Mouse (Mus musculus) neutrophil, adult 5-6 weeks (primary cell): ENCODE measurements around the gene Cox17. TPM values are rescaled to one million over a fixed set of nuclear protein-coding genes. Genes with fewer than 3 reads are reported as not detected.
"Not testable (repeated sequence)": the region's sequence is repeated elsewhere in the genome, so short reads cannot be mapped to it uniquely, and the experiment has no call there.

Experiments
- ATAC-seq: fragments of 151-379, 151-347 bp; 2 replicates; pipeline ENCODE4 v1.8.0; 2017; ENCODE audit warnings: mild to moderate bottlenecking, moderate TSS enrichment; ENCODE audit not compliant: insufficient number of reproducible peaks, poor library complexity, low FRiP score, severe bottlenecking; ENCODE audit errors: extremely low read depth
- total RNA-seq: library from RNA; stranded (forward); fragments of 200-1000 nt; gene quantifications from 2 replicates; pipeline ENCODE4 v1.2.3, GENCODE M21; 2017

The Cox17 gene
- 317 and 339 TPM in 2 replicates for total RNA-seq

DNA sequence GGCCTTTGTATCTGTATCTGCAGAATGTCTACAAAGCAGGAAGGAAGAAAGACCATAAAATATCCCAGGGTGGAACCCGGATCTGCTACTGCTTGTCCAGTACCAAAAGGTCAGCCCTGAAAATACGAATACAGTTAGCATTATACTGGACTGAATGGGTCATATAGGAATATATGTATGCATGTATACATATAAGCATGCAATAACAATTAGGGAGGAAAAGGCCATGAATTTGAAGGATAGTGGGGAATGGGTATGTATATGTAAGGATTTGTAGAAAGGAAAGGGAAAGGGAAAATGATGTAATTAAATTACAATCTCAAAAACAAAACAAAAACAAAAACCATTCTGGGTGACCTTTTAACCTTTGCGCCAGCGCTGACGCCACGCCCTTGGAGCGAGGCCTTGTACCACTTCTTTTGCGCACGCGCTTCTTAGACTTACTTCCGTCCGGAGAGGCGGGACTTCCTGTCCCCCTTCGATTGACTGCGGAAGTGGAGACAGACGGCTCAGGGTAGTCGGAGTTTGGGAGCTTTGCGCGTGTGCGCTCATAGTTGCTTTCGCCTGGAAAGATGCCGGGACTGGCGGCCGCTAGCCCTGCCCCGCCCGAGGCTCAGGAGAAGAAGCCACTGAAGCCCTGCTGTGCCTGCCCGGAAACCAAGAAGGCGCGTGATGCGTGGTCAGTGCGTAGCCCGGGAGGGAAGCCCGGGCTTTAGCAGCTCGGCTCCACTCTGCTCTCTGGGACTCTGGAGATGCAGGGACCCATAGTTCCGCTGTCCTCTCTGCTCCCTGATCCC is at the start of gene Cox17, which contains the start of gene Gm21987:
Gene Cox17 (plus strand): TSS at position 463 of the 797 bp plus-strand sequence.
Gene Gm21987 (plus strand): TSS at position 512 of the 797 bp plus-strand sequence.
- ATAC-seq = peak; percentile 99

DNA sequence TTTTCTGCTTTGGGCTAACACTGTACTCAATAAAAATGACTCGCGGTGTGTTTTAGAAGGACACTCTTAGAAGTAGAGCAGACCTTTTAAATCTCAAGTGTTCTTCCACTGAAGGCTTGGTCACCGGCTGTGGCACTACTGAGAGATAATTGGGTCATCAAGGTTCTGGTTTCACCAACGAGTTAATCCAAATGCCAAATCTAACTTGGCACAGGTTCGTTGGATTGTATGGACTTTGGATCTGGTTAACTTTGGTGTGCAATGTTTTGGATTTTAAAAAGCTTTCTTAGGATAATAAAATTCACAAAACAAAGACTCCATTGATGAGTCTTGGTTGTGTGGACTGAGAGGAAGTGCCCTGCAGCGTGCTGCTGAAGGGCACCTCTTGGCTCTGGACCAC is 48.4 kb upstream of the Cox17 start:
- no peak for ATAC-seq

DNA sequence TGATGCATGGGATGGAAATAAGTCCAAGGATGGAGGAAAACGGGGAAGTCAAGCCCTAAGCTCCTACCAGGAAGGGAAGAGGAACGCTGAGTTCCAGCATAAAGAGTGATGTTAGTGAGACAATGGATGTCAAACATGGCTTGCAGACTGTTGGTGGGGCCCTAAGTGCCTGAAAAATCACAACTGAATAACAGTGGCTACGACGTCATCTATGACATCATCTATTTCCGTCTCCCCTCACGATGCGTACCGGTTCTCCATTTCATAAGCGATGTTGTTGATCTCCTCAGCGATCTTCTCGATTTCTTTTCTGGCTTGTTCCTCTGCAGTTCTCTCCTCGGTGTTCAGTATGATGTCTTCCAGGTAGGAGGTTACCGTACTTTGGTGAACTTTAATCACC is 44.4 kb upstream of the Cox17 start:
- ATAC-seq = no peak

DNA sequence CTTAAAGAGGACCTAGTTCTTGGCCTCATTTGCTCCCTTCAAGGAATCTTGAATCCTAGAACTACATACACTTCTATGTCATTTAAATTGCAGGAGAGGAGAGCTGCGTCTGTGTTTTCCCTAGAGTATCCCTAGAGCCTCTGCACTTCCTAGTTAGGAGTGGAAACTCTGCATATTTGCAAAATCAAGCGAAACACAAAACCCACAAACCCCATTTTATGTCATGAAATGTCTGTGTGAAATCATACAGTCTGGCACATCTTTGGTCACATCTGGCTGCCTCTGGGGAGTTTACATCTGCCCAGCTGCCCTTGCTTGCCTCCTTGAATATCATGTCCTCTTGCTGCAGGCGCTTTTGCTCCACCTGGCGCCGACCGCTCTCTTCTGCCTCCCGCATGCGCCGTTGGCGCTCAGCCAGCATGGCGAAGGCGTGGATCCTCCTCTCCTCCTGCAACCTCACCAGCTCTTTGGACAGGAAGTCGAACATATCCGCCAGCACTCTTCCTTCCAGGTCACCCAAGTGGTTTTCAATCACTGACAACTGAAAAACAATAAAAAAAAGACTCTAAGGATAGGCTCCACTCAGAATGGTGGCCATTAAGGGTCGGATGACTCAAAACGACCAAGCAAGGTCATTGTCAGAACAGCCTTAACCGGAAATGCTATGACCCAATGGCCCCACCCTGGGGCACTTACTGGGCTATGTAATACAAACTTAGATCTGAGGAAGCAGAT is 42.2 kb upstream of the Cox17 start:
- no peak for ATAC-seq

DNA sequence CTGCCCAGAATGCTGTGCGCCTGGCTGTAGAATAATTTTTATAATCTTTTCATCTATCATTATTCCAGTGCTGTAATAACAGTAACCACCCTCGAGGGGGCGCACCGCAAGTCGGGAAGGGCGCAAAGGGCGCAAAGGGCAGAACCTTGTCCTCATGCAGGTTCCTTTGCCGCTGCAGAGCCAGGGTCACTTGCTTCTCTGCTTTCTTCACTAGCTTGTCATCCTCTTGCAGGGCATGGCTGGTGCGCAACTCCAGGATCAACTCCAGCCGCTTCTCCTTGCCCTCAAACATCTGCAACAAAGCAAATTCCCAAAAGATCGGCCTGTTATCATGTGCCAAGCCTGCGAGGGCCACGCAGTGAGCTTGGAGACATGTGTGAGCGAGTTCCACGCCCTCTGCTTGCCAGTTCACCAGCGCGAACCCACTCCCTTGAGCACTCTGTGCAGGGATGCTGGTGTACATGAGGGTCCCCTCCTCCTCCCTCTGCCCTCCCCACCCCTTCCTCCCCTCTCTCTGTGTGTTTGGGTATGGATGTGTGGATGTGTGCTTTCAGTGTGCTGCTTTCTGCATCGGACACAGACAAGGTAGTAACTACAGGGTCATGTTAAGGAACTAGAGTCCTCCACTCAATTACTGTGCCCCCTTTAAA is 40.1 kb upstream of the Cox17 start:
- no peak for ATAC-seq

DNA sequence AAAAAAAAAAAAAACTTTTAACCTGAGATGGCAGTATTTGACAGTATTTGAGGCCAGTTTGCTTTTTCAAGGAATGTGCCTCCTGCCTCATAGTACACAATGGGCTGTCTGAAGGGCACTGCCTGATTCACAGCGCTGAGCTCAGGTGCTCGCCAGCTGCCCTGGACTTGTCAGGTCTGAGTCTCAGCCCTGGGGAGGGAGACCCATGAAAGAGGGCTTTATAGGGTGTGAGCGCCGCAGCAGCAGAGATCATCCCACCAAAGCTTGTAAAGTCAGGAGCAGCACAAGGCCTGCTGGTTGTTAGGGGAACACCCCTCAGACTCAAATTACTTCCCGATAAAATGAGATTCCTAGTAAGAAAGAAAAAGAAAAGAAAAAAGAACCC is 39.6 kb upstream of the Cox17 start:
- no peak for ATAC-seq

DNA sequence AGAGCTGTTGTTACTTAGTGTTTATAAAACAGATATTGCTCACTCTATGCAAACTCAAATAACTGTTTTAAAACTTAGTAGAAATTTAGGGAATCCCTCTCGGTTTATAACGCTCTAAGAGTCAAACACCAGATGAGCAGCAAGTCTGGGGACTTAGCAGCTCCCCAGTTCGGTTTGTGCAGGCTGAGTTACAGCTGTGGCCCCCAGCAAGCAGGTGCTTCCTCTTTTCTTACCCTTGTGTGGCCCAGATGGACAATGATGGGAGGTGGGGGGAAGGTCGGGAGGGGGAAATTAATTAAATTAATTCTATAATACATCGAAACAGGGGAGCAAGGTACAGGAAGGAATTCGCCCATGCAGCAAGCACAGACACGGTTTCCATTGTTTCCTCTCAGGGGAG is 39.1 kb upstream of the Cox17 start:
- ATAC-seq = no peak

DNA sequence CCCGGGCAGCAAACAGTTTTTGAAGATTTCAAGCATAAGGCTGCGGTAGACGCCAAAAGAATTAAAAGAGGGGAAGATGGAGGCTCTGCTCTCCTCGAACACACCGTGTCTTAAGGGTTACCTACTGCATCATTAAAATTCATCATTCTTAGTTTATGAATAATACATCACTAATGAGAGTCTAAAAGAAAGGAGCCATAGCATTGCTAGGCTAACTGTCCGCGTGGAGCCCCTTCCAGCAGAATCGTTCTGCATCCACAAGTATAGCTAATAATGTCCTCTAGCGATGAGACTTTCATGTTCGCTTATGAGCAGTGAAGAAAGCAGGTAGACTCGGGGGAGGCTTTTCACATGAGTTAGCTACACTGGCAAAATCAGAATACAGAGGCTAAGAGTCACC is 38.6 kb upstream of the Cox17 start:
- no peak for ATAC-seq

DNA sequence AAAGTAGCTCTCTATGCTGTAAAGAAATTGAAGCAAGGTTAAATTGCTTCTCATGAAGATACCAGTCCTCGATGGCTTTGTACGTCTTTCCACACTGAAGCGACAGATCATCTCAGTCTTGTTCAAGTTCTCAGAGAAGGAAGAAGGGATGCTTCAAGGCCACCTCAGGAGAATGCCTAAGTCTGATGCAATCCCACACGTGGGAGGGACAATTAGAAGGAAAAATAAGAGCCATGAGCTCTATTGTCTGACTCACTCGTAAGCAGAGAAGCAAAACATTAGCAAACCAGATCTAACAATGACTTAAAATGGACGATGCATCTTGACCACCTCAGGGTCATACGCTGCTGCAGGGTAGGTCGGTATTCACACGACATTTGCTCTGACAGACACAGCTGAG is 28.3 kb upstream of the Cox17 start:
- ATAC-seq = no peak

DNA sequence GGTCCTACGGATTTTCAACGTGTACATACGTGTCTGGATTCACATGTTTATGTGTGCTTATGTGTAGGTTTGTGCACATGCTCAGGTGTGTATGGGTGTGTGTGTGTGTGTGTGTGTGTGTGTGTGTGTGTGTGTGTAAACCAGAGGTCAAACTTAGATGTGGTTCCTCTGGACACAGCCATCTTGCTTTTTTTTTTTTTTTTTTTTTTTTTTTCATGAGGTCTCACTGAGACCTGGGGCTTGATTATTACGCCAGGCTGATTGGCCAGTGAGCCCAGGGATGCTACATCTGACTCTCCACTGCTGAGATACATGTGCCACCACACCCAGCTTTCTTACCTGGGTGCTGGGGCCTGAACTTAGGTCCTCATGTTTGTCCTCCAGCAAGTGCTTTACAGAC is 27.7 kb upstream of the Cox17 start:
- ATAC-seq = no peak

DNA sequence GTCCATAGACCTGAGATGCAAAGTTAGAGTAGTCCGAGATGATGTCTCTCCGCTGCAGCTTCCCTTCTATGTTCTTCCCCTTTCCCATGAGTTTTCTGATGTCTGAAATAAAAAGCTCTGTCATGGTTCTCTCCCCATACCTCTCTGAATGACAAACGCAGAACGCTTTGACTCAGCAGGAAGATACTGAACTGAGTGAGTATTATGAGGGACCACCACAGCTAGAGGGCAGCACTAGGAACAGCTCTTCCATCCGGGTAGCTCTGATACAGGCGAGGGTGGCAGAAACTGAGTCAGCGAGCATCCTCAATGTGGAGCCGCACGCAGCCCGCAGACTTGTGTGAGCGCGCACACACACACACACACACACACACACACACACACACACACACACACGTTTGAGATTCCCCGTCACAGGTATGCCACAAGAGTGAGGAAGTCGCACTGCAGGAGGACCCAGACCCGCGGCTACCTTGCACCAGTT is 25.3 kb upstream of the Cox17 start:
- ATAC-seq = peak; percentile 73; the same call in 1 of the 2 replicates

DNA sequence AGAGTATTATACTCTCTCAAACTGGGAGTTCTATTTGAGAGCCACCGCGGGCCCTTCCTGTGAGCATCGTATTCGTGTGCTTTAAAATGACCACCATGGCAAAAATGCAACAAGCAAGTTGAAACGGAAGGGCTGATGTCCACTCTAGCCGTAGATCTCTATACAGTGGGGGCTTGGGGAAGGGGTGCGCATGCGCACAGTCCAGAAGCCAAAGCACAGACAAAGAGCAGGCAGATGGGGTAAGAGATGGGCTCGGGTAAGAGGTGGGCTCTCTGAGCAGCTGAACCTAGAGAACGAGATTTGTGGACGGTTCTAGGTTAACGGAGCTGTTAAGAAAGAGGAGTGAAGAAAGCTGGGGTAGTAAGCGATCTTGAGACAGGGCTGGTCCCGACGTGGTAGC is 22.5 kb upstream of the Cox17 start:
- no peak for ATAC-seq

DNA sequence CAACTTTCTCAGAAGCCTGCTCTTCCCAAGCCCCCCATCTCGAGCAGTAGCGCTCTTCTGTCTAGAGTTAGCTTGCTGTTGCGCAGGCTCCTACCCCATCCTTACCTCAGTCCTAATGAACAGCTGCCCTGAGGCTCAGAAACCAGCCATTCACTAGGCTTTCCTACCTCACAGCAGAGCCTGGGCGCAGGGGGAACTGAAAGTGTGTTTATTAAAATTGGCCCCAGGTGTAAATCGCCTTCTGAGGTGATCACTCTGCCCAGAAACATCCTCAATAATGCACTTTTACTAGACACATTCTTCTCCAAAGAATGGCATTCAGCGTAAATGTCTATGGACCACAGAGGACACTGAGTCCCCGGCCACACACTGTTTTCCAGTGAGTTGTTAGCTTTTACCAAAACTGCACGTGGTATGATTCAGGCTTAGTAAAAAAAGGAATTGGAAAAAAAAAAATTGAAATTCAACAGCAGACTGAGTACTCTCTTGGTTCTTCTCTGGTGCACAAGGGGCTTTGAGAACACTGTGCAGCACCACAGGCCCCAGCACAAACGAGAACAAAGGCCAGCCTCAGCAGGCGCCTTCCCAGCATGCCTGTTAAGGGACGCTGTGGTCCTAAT is 19.9 kb upstream of the Cox17 start:
- ATAC-seq = no peak

DNA sequence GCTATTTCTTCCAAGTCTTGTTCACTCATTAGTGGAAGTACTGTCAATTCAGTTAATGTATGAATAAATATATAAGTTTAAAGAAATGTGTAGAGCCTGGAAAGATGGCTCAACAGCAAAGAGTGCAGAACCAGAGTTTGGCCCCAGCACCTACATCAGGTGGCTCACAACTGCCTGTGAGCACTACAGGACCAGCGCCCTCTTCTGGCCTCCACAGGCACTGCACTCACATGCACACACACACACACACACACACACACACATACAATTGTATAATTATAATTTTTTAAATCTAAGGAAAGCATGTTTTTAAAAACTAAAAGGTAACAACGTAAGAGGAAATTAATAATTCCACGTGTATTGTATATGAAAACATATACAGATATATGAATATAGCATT is 17.5 kb upstream of the Cox17 start:
- ATAC-seq = no peak

DNA sequence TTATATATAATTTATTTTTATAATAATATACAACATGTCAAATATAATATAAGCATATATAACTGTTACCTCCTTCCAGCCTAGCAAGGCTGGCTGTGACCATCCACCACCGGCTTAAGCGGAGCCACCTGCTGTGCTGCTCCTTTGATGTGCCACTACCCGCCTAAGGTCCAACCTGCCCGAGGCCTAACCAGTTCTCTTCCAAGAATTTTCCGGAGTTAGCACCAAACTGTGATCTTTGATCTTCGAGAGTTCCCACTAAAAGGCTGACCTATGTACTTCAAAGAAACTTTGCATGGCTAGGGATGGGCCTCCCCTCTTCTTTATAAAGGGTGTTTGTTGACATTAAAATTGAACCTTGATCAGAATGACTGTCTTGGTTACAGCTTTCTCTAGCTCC is 12.4 kb upstream of the Cox17 start:
- ATAC-seq = no peak

DNA sequence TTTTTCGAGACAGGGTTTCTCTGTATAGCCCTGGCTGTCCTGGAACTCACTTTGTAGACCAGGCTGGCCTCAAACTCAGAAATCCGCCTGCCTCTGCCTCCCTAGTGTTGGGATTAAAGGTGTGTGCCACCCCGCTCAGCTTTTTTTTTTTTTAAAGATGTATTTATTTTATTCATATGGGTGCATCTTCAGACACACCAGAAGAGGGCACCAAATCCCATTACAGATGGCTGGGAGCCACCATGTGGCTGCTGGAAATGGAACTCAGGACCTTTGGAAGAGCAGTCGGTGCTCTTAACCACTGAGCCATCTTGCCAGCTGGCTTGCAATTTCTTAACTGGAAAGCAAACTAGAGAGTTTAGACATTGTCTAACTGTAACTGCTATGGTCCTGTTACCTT is 8.7 kb upstream of the Cox17 start:
- ATAC-seq = not testable (repeated sequence)

DNA sequence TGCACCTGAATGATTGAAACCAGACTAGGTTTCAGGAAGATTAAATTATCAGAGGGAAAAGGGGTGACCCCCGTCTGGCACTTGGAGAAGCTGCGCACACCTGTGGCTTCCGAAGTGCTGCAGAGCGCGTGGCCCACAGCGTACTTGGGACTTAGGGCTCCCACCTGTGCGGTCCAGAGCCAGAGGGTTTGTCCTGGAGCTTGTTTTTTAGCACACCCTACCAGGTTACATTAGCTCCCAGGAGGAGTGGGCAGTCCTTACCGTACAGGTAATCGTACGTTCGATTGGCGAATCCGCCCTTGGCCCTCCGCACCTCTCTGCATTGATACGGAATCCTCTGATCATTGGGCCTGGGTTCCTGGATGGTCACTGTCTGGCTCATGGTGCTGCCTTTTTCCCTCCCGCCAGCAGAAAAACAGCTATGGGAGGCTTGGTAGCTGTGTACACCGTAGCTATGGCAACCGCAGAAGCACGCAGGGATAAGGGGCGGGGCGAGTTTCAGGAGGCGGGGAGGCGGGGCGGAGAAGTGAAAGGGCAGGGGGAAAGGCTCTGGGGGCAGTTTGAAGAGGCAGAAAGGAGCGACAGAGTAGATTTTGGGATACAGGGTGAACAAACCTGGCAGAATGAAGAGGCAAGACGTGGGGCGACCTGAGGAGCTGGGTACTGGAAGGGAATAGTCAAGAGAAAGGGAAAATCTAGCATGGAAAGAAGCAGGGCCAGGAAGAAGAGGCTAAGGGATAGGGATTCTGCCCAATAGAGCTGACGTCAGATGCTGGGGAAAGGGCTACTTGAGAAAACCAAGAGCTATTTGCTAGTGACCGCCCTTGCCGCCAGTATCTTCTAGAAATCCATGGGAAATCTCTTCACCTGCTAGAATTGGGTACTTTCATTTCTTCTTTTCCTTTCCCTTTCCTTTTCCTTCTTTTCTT is 5.1 kb upstream of the Cox17 start, which contains the start of gene Maats1:
Gene Maats1 (minus strand): TSS at position 748 of the 929 bp plus-strand sequence.
- 0 out of 2 replicates have a peak, but pooled peaks have one; percentile 44 for ATAC-seq
